Comparison of ENCODE assay signal across 9 mouse cellular contexts in the genomic region with DNA sequence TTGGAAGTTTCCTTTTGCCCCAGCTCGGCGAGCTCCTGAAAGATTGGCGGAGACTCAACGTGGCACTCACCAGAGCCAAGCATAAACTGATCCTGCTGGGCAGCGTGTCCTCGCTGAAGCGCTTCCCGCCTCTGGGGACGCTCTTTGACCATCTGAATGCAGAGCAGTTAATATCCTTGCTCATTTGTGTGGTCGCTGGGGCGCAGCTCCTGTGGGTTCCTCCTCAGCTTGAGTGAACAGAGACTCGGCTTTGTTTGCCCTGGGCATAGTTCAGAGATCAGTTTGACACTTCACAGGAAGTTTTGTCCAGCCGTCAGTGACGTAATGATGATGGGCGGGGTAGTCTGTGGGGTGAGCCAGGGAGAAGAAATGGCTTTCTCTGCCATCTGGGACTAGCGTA. TPM values are rescaled to one million over a fixed set of nuclear protein-coding genes. Genes with fewer than 3 reads are reported as not detected.
DNase-seq lines count a peak whose midpoint lies in the region; ATAC-seq and TF ChIP-seq lines count a peak whose summit lies in the region.
"Had no signal": no experiment of that assay in that cellular context is flagged by ENCODE, and none has a peak within 500 bp of the region (broad histone marks: within the 10 kb centered on the region; RNA-seq: fewer than 3 reads in every experiment).

No protein-coding gene starts in this region.

- intact Hi-C loops in heart, postnatal 36 days (cut with DNase I): no loop called here
- intact Hi-C loops in heart, adult 2 months (cut with DNase I): no loop called here

- H3K27me3 ChIP-seq in liver, embryonic 11.5 days (replicated peaks; ENCODE audit: control insufficient read depth, insufficient read depth, low read length): no peaks in the 10 kb centered on the region
- H3K27me3 ChIP-seq in heart, adult 2 months (ENCODE audit: control insufficient read depth, insufficient read depth, low read length): no peaks in the 10 kb centered on the region

- no peak for TF ChIP-seq CTCF in heart, adult 2 months (IDR thresholded peaks at IDR 0.05)

- H3K79me2 ChIP-seq in heart, adult 2 months (replicated peaks; ENCODE audit: control insufficient read depth, insufficient read depth, low read length): no peaks in the 10 kb centered on the region

- H3K36me3 ChIP-seq in liver, embryonic 11.5 days (ENCODE audit: control insufficient read depth, insufficient read depth, low read length): peaks cover 34% of the 10 kb centered on the region
- no peaks in the 10 kb centered on the region for H3K36me3 ChIP-seq in heart, adult 2 months (ENCODE audit: control insufficient read depth, insufficient read depth, low read length)

- no peak overlapping the region for H3K9ac ChIP-seq in liver, embryonic 11.5 days (ENCODE audit: low read depth, low read length)
- no peak overlapping the region for H3K9ac ChIP-seq in heart, adult 2 months (ENCODE audit: low read depth, low read length)

- no peak; the same call in 1 of the 2 replicates for ATAC-seq in liver, embryonic 11.5 days (replicated peaks; ENCODE audit: low FRiP score)
- peak; percentile 47 for ATAC-seq in monocyte, adult 5-6 weeks (replicated peaks; ENCODE audit: insufficient number of reproducible peaks, low FRiP score, low TSS enrichment, poor library complexity, severe bottlenecking)

- no peaks in the 10 kb centered on the region for H3K4me1 ChIP-seq in liver, embryonic 11.5 days (replicated peaks; ENCODE audit: control insufficient read depth, insufficient read depth, low read length)
- H3K4me1 ChIP-seq in heart, adult 2 months (ENCODE audit: control insufficient read depth, insufficient read depth, low read length): no peaks in the 10 kb centered on the region

- peak; percentile 23 for DNase-seq in liver
- DNase-seq in liver, embryonic 11.5 days (ENCODE audit: low spot score): no peak
- DNase-seq in cerebellum, adult 11-12 months: peak; percentile 46
- peak; percentile 55 for DNase-seq in kidney, adult 18-20 months
- no peak for DNase-seq in heart, postnatal 36 days
- no peak for DNase-seq in heart, adult 2 months
- no peak for DNase-seq in heart, postnatal 4 days
- DNase-seq: thymus, postnatal 14 days had no signal

- WGBS in liver, embryonic 11.5 days: 78% methylated on average over 16 of the region's 16 CpGs
- WGBS in heart, adult 2 months: 78% methylated on average over 16 of the region's 16 CpGs

- no peak overlapping the region for H3K4me3 ChIP-seq in liver, embryonic 11.5 days (ENCODE audit: low read depth, low read length)
- H3K4me3 ChIP-seq in heart, adult 2 months: no peak overlapping the region

- no peaks in the 10 kb centered on the region for H3K9me3 ChIP-seq in liver, embryonic 11.5 days (ENCODE audit: control insufficient read depth, low read length)

- TF ChIP-seq EP300 in heart, adult 2 months (IDR thresholded peaks at IDR 0.05; ENCODE audit: insufficient read depth, low read depth, low read length): no peak

- TF ChIP-seq POLR2A in heart, adult 2 months (IDR thresholded peaks at IDR 0.05; ENCODE audit: insufficient read depth, low read depth, low read length): no peak

- H3K4me2 ChIP-seq in liver, embryonic 11.5 days: no peak overlapping the region

- no peak overlapping the region for H3K27ac ChIP-seq in liver, embryonic 11.5 days (ENCODE audit: low read depth, low read length)
- no peak overlapping the region for H3K27ac ChIP-seq in heart, adult 2 months

RNA-seq across cellular contexts. Expression of a gene that starts 8.2 kb away (rescaled TPM):
- polyA plus RNA-seq in liver, embryonic 11.5 days (2014; fragmentation: Nextera tagmentation; extraction: Ambion mirVana): 5.7 and 9.8 TPM in 2 replicates
- total RNA-seq in monocyte, adult 5-6 weeks (2017): 14.6 to 24.6 TPM (median 15.7 TPM) in 3 replicates
- 10 to 100 TPM; 10.4 to 11.8 TPM for total RNA-seq in heart, postnatal 36 days (2021)
- 1 to 10 TPM; 7.3 to 9.6 TPM for total RNA-seq in heart, adult 2 months (2021)
- polyA plus RNA-seq in heart, adult 2 months (2012; rRNA removed): 2.5 and 4.4 TPM in 2 replicates
- total RNA-seq in heart, postnatal 4 days (2021): 10 to 100 TPM; 13.7 to 15.6 TPM

RNA-seq across cellular contexts. Expression of a gene that starts 25.0 kb away (rescaled TPM):
- 58.1 and 61.6 TPM in 2 replicates for polyA plus RNA-seq in liver, embryonic 11.5 days (2014; fragmentation: Nextera tagmentation; extraction: Ambion mirVana)
- total RNA-seq in monocyte, adult 5-6 weeks (2017): 53.3 to 72.9 TPM (median 67.8 TPM) in 3 replicates
- under 1 TPM; 0.56 to 0.76 TPM for total RNA-seq in heart, postnatal 36 days (2021)
- under 1 TPM; 0.29 to 0.68 TPM for total RNA-seq in heart, adult 2 months (2021)
- polyA plus RNA-seq in heart, adult 2 months (2012; rRNA removed): 0.84 and 1.8 TPM in 2 replicates
- 10 to 100 TPM; 12.0 to 13.5 TPM for total RNA-seq in heart, postnatal 4 days (2021)

RNA-seq across cellular contexts. Expression of a gene that starts 51.4 kb away (rescaled TPM):
- 13.5 and 15.7 TPM in 2 replicates for polyA plus RNA-seq in liver, embryonic 11.5 days (2014; fragmentation: Nextera tagmentation; extraction: Ambion mirVana)
- 19.2 to 25.3 TPM (median 20.8 TPM) in 3 replicates for total RNA-seq in monocyte, adult 5-6 weeks (2017)
- total RNA-seq in heart, postnatal 36 days (2021): 10 to 100 TPM; 22.6 to 26.9 TPM
- 10 to 100 TPM; 20.4 to 27.1 TPM for total RNA-seq in heart, adult 2 months (2021)
- polyA plus RNA-seq in heart, adult 2 months (2012; rRNA removed): 21.7 and 35.8 TPM in 2 replicates
- 10 to 100 TPM; 24.6 to 26.9 TPM for total RNA-seq in heart, postnatal 4 days (2021)

RNA-seq across cellular contexts. Expression of a gene that starts 52.2 kb away (rescaled TPM):
- polyA plus RNA-seq in liver, embryonic 11.5 days (2014; fragmentation: Nextera tagmentation; extraction: Ambion mirVana): 52.6 and 57.1 TPM in 2 replicates
- 87.7 to 119 TPM (median 96.9 TPM) in 3 replicates for total RNA-seq in monocyte, adult 5-6 weeks (2017)
- 10 to 100 TPM; 30.7 to 33.2 TPM for total RNA-seq in heart, postnatal 36 days (2021)
- total RNA-seq in heart, adult 2 months (2021): 10 to 100 TPM; 33.5 to 34.5 TPM
- polyA plus RNA-seq in heart, adult 2 months (2012; rRNA removed): 18.0 and 36.8 TPM in 2 replicates
- total RNA-seq in heart, postnatal 4 days (2021): 10 to 100 TPM; 40.2 to 45.2 TPM

RNA-seq across cellular contexts. Expression of a gene that starts 52.3 kb away (rescaled TPM):
- 0.73 and 1.2 TPM in 2 replicates for polyA plus RNA-seq in liver, embryonic 11.5 days (2014; fragmentation: Nextera tagmentation; extraction: Ambion mirVana)
- total RNA-seq in monocyte, adult 5-6 weeks (2017): not detected in 3 replicates
- total RNA-seq in heart, postnatal 36 days (2021): 1 to 10 TPM; 6.9 to 7.3 TPM
- total RNA-seq in heart, adult 2 months (2021): 1 to 10 TPM; 7.6 to 9.9 TPM
- 0.98 and 2.1 TPM in 2 replicates for polyA plus RNA-seq in heart, adult 2 months (2012; rRNA removed)
- total RNA-seq in heart, postnatal 4 days (2021): 1 to 10 TPM; 2.4 to 2.7 TPM

Comparison
In these comparisons a context has a peak if more than half of its experiments do, and no peak if none do; other contexts are left out.
1. DNase-seq: peak in liver (single experiment), cerebellum, adult 11-12 months (single experiment) and kidney, adult 18-20 months (single experiment); none in liver, embryonic 11.5 days (single experiment), heart, postnatal 36 days (0 of 2), heart, adult 2 months (0 of 2) and heart, postnatal 4 days (single experiment).
2. RNA of a gene that starts 25.0 kb away (total RNA-seq): 53.3 to 72.9 TPM in monocyte, adult 5-6 weeks and 12.0 to 13.5 TPM in heart, postnatal 4 days; 0.56 to 0.76 TPM in heart, postnatal 36 days and 0.29 to 0.68 TPM in heart, adult 2 months; every median in the first group is over 4 times any median in the second.